Mouse (Mus musculus): ENCODE measurements around the gene Arhgap44.

Gene Arhgap44

DNA sequence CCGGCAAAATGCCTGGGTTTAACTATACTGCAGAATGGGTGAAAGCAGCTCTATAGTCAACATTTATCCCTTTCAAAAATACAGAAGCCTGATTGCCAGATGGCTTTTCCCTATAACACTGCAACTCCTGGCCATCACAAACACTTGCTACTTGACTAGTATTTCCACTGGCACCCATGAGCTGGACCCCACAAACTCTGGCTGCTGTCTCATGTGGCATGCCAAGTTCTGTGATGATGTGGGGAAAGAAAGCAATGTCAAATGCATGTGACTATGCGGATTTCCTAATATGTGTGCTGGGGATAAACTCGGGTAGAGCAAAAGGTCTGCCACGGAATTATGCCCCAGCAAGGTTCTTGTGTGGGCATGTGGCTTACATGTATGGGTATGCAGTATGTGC lies 156.7 kb downstream of the Arhgap44 start:
- no peak for DNase-seq (ENCODE audit: low read depth, low spot score)

DNA sequence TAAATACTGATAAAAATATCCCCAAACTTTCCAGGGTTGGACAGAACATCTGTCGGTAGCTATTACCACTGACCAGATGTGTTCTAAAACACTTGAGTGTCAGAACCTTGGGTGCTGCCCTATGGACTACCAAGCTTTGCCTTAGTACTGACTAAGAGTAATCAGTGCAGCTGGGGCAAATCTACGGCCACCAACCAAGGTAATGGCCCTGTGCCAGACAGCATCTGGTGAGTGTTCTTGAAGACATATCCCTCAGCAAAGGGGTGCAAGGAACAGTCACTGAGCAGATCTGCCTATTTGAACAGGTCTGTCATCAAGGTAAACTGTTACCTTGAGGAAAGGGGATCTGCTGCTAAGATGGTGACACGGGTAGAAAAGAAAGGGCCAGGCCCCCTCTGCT lies 157.9 kb downstream of the Arhgap44 start:
- DNase-seq (ENCODE audit: low read depth, low spot score), result no peak

DNA sequence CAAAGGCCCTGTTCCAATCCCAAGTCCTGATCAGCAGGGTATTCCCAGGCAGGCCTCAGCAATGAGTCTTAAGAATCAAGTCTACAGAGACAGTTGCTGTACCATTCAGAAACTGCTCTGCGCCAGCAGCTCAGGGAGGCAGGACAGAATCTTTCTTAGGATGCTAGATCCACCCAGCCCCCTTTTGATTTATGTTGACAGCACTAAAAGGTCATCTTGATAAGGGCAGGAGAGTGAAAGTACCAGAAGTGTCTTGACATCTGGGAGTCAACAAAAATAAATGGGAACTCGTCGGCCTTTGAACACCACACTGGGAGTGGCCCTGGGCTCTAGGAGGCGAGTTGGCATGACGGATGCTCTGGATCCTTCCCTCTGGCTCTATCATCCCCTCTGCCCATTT lies 159.2 kb downstream of the Arhgap44 start:
- DNase-seq (ENCODE audit: low read depth, low spot score), result no peak

DNA sequence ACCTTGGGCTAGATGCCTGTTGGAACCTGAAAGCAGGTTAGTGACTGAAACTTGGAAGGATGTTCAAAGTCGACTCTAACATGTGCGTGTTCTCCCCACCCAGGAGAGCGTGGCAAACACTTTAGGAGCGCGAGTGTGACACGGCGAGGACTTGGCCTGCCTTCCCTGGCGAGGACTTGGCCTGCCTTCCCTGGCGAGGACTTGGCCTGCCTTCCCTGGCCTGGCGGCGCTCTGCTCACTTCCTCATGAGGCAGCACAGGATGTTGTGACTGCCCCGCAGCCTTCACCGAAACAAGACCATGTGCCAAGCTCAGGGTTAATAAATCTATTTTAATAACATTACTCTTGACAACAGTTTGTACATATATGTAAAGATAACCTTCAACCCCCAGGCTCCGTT lies 161.0 kb downstream of the Arhgap44 start:
- DNase-seq (ENCODE audit: low read depth, low spot score), result no peak

DNA sequence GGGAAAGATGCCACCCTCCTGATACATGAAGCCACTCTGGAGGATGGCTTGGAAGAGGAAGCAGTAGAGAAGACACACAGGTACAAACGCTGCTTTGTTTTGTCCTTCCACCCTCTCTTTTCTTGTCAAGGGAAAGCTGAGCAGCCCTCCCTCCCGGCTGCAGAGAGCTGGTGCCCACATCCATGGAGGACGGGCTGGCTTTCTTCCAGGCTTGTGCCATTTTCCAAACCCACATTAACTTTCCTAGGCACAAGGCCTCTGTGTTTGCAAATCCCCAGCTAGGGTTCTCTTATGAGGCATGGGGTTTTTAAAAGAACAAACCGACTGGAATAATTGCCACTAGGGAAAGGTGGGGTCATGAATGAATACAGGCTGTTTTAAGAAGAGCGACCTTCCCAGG lies 163.1 kb downstream of the Arhgap44 start:
- no peak for DNase-seq (ENCODE audit: low read depth, low spot score)

DNA sequence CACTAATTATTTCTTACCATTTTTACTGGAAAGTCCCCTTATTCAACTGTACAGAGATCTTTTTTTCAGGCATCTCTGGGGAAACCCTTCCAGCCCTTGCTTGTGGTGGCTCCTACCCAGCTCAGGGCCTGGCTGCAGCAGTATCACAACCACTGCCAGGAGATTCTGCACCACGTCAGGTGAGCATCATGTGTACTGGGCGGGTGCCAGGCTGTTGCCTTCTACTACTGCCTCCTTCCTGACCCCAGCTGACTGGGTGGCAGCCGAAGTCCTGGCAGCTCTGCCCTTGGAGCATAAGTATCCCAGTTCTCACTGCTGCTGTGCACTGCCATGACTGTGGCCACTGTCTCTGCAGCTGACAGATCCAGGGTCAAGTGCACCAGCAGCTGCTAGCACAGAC lies 164.3 kb downstream of the Arhgap44 start:
- DNase-seq (ENCODE audit: low read depth, low spot score), result no peak

DNA sequence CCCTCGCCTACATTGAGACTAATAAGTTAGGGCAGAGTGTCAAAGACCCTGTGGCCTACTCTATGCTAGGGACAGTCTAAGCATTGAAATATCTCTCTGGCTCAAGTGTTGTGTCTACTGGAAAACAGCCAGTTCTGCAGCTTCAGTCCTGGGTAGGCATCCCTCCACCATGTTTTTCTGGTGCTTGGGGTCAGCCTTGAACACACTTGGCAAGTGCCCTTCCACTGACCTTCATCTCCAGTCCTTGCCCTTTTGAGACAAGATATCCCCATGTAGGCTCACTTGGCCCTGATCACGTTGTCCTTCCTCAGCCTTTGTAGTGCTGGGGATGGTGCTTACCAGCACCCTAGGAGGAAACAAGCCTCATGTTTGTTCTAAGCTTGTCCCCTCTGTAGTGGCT lies 174.2 kb downstream of the Arhgap44 start:
- no peak for DNase-seq (ENCODE audit: low read depth, low spot score)

DNA sequence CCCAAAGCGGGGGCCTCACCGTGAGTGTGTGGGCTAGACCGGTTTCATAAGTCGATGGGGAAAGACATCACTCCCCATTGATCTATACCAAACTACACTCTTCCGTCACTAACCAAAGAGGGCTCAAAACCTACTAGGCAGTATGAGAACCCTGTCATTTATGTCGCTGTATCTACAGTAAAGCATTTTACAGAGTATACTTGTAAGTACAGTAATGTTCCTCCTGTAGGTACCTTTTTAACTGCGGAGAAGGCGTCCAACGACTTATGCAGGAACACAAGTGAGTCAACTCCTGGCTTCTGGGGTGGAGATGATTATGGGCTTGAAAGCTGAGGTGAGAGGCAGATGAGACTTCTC lies 183.3 kb downstream of the Arhgap44 start:
- no peak for DNase-seq (ENCODE audit: low read depth, low spot score)

DNA sequence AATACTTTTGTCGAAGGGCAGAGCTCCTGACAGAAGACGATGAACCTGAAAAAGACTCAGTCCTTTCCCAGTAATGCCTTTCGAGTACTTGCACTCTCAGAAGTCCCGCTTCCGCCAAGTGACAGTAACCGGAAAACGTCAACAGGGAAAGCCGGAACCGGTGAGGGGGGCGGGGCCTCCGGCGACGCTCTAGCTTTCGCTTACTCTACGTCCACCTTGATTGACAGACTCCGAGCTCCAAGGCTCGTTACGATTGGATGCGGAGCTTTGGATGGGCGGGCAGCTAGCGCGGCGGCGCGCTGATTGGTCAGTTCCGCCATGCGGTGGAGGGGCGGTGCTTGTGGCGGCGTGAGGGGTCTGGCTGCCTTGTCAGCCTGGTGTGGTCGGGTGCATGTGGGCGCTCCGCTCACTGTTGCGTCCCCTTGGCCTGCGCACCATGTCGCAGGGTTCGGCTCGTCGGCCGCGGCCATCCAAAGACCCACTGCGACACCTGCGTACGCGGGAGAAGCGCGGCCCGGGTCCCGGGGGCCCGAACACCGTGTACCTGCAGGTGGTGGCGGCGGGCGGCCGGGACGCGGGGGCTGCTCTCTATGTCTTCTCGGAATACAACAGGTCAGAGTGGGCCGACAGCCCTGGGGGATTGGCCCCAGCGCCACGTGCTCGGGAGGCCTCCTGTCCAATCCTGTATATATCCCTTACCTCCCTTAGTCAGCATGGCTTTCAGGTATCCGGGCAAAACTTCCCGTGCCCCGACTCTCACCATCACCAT lies 183.9 kb downstream of the Arhgap44 start, which contains the start of gene Elac2:
Elac2 (plus strand) TSS at position 319 of the 769 bp plus-strand sequence.
- DNase-seq (ENCODE audit: low read depth, low spot score), result peak; percentile 96

DNA sequence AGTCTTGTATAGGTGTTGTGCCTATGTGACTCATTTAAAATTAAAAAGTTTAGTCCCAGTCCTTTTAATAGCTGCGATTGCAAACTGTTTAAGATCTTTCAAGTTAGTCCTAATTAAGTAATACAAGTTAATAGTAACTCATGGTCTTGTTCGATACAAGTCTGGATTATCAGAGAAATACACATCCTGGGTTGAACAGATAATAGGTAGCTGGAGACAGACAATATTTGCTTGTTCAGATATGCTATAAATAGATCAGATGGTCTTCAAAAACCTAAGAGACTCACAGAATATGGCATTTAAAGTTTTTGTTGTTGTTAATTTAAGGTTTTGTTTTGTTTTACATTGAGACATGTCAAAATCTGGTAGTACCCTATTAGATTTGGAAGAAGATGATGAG lies 190.3 kb downstream of the Arhgap44 start:
- no peak for DNase-seq (ENCODE audit: low read depth, low spot score)

DNA sequence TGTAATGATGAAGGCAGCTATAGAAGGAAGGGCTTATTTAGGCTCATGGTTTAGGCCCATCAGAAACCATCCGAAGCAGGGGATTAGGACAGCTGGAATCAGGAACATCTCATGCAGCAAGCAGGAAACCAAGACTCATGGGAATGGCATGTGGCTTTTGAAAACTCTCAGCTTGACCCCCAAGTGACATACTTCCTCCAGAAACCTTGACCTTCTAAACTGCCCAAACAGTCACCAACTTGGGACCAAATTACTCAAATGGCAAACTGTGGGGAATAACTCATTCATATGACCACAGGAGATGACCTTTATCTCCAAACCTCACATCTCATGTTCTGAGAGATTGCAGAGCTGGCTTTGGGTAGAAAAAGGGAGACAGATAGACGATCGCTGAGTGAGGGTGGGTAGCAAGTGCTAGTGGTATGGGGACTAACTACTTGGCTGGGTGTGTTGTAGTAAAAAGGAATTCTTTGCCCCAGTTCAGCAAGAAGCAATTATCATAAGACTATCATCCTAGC lies 191.2 kb downstream of the Arhgap44 start:
- no peak for DNase-seq (ENCODE audit: low read depth, low spot score)

DNA sequence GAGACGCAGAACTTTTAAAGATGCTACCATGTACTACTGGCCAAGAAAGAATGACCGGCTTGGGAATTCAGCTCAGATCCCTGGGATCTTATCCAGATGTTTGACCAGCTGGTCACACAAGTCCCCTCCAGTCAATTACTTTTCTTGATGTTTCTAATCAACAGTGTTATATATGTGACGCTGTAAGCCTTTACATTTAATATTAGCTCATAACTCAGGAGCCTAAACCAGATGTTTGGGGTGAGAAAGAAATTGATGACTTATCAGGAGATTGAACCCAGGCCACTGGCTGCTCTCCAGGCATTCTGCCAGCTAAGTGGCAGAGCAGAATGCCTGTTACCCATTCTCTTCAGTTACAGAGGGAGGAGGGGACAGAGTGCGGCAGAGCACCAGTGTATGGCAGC lies 193.8 kb downstream of the Arhgap44 start:
- DNase-seq (ENCODE audit: low read depth, low spot score), result no peak

DNA sequence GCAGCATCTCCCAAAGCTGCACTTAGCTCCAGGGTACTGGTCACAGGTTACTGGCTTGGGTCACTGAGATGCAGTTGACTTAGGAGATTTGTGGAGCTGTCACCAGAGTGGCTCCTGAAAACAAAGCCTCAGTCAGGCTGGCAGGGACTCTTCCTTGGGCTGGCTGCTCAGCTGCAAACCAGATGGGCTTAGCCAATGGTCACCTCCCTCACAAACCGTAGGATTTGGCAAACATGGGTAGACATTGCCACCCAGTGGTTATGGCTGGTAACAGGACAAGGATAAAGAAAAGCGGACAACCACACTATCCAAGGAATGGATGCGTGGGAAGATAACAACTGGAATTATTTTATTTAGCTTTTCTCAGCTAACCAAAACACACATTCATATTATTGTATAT lies 194.3 kb downstream of the Arhgap44 start:
- peak; percentile 56 for DNase-seq (ENCODE audit: low read depth, low spot score)

DNA sequence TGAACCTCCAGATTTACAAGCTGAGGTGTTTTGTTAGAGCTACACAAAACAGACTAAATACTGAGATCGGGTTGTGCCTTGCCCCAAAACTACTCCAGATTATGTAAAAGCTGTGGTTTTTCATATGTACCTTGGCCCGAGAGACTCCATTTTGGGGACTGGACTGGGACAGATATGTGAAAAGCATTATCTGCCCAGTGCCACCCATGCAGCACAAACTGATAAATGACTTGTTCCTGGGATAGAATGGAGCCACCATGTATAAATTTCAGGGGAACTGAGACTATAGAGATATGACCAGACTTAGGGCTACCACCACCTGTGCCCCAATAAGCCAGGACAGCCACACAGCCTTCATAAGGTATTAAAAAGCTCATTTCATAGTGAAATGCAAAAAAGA lies 200.1 kb downstream of the Arhgap44 start:
- no peak for DNase-seq (ENCODE audit: low read depth, low spot score)

DNA sequence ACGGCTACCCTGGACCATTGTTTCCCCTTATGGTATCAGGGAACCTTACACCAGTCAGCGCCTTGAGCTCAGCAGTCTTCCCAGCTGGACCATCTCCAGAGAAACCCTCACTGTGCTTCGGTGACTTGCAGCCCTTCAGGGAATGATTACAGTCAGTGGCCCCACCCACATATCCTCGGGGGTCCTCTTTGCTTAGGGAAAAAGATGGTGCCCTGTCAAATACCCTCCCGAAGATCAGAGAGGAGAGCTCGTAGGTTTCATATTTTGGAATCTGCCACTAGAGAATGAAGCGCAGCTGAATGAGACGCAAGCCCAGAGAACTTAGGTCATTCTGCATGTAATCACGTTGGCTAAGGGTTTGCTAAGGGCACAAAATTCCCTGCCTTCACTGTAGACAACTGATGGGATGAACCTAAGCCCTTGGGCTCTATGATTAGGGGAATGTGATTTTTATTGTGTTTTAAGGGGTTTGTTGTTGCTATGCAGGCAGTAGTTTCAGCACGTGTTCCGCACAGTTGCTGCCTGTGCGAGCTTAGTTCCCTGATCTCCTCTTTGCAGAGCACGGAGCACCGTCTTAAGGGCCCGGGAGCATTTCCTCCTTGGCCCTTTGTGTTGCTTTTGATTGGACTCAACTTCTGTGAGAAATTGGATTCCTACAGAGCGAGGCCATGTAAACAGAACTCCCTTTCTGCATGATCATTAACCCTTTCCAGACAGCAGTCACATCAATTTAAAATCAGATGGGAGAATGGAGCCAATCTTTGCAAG lies 205.6 kb downstream of the Arhgap44 start:
- no peak for DNase-seq (ENCODE audit: low read depth, low spot score)
